Mouse (Mus musculus): ENCODE data around the gene Actr1a. TPM values are rescaled to one million over a fixed set of nuclear protein-coding genes. Genes with fewer than 3 reads are reported as not detected.

The Actr1a gene
- polyA plus RNA-seq, 1 experiment = 112 TPM

- TF ChIP-seq POLR2A (IDR thresholded peaks at IDR 0.05; ENCODE audit: borderline replicate concordance, extremely low read depth, low read depth, low read length) (no peak; the same call in 1 of the 2 replicates), CTCF (IDR thresholded peaks at IDR 0.05; ENCODE audit: insufficient read depth, low read length) (no peak)
- Histone ChIP-seq H3K4me1 (ENCODE audit: control insufficient read depth, insufficient read depth, low read length) (peaks cover 5% of the 10 kb centered on the region), H3K4me3 (replicated peaks; ENCODE audit: extremely low read depth, low read depth, low read length) (peak overlapping the region; percentile 66)
- DNase-seq = no peak
- WGBS = 25% methylated on average over 14 of the region's 14 CpGs
Observed at GRCm38 (mm10) chr19:46347936-46348668, 47.4 kb downstream of the Actr1a start.

- 100% methylated on average over 1 of the region's 1 CpGs for WGBS
- no peak overlapping the region for H3K4me3 ChIP-seq (replicated peaks; ENCODE audit: extremely low read depth, low read depth, low read length)
- H3K4me1 ChIP-seq (ENCODE audit: control insufficient read depth, insufficient read depth, low read length) = peaks cover 5% of the 10 kb centered on the region
- TF ChIP-seq CTCF (IDR thresholded peaks at IDR 0.05; ENCODE audit: insufficient read depth, low read length) = no peak
- TF ChIP-seq POLR2A (IDR thresholded peaks at IDR 0.05; ENCODE audit: borderline replicate concordance, extremely low read depth, low read depth, low read length) = no peak
- no peak for DNase-seq
Observed at GRCm38 (mm10) chr19:46347146-46347545, 48.4 kb downstream of the Actr1a start.

GRCm38 (mm10) chr19:46344710-46345419 is 50.7 kb downstream of the Actr1a start:
- DNase-seq = no peak
- peaks cover 5% of the 10 kb centered on the region for H3K4me1 ChIP-seq (ENCODE audit: control insufficient read depth, insufficient read depth, low read length)
- H3K4me3 ChIP-seq (replicated peaks; ENCODE audit: extremely low read depth, low read depth, low read length) = no peak overlapping the region
- 40% methylated on average over 7 of the region's 7 CpGs for WGBS
- no peak for TF ChIP-seq POLR2A (IDR thresholded peaks at IDR 0.05; ENCODE audit: borderline replicate concordance, extremely low read depth, low read depth, low read length)
- no peak for TF ChIP-seq CTCF (IDR thresholded peaks at IDR 0.05; ENCODE audit: insufficient read depth, low read length)

DNA sequence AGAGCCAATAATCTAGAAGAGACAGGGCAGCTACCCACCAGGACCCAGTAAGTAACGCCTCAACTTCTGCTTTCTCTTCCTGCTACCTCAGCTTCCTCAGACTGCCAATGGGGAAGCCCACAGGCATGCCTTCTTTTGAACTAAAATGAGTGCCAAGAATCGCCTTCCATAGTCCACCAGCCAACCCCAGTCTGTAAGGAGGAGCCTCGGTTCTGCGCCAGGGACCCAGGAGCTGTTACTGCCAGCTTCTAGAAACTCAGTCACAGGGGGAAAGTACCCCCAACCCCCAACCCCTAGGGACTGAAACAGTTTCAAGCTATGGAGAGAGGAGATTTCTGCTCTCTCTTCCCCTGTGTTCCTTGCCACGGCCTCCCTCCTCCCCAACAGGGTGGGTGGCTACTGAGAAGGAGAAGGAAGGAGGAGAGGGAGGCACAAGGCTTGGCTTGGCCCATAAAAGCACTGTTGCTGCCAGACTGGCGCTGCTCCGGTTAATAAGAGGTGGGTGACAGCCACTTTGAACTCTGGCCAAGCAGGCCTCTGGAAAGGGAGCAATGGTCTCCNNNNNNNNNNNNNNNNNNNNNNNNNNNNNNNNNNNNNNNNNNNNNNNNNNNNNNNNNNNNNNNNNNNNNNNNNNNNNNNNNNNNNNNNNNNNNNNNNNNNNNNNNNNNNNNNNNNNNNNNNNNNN is 56.1 kb downstream of the Actr1a start:
- Histone ChIP-seq H3K4me1 (ENCODE audit: control insufficient read depth, insufficient read depth, low read length) (peaks cover 11% of the 10 kb centered on the region; the same call in 1 of the 2 replicates), H3K4me3 (replicated peaks; ENCODE audit: extremely low read depth, low read depth, low read length) (no peak overlapping the region)
- peak; percentile 71 for DNase-seq
- 36% methylated on average over 7 of the region's 7 CpGs for WGBS
- TF ChIP-seq CTCF (IDR thresholded peaks at IDR 0.05; ENCODE audit: insufficient read depth, low read length) (no peak), POLR2A (IDR thresholded peaks at IDR 0.05; ENCODE audit: borderline replicate concordance, extremely low read depth, low read depth, low read length) (no peak)

DNA sequence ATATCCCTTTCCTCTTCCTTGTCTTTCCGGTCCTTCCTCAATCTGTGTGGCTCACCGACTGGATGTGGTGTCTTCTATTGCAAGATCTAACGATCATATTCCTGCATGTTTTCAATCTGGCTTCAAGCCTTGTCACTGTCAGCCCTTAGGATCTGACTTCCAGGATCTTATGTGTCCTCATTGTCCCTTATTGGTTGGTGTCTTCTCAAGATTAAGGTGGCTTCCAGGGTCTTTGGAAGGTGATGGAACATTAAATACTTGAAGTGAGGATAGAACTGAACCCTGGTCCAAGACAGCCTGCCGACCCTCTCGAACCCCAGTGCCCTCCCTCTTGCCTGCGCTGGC is 56.6 kb downstream of the Actr1a start:
- H3K4me1 ChIP-seq (ENCODE audit: control insufficient read depth, insufficient read depth, low read length) = peaks cover 11% of the 10 kb centered on the region; the same call in 1 of the 2 replicates
- no peak for DNase-seq
- TF ChIP-seq POLR2A (IDR thresholded peaks at IDR 0.05; ENCODE audit: borderline replicate concordance, extremely low read depth, low read depth, low read length) (no peak), CTCF (IDR thresholded peaks at IDR 0.05; ENCODE audit: insufficient read depth, low read length) (no peak)
- no peak overlapping the region for H3K4me3 ChIP-seq (replicated peaks; ENCODE audit: extremely low read depth, low read depth, low read length)
- 39% methylated on average over 6 of the region's 6 CpGs for WGBS

GRCm38 (mm10) chr19:46338331-46338936 is 57.1 kb downstream of the Actr1a start, which contains the start of gene Cuedc2:
Gene Cuedc2, minus strand, starts transcription at chr19:46338702.
- WGBS = under 1% methylated on average over 31 of the region's 31 CpGs
- TF ChIP-seq POLR2A (IDR thresholded peaks at IDR 0.05; ENCODE audit: borderline replicate concordance, extremely low read depth, low read depth, low read length) (peak; percentile 28; the same call in 1 of the 2 replicates), CTCF (IDR thresholded peaks at IDR 0.05; ENCODE audit: insufficient read depth, low read length) (no peak)
- H3K4me1 ChIP-seq (ENCODE audit: control insufficient read depth, insufficient read depth, low read length) = peaks cover 9% of the 10 kb centered on the region; the same call in 1 of the 2 replicates
- H3K4me3 ChIP-seq (replicated peaks; ENCODE audit: extremely low read depth, low read depth, low read length) = peak within 1 kb of the TSS; percentile 68
- DNase-seq = peak; percentile 97

- H3K4me3 ChIP-seq (replicated peaks; ENCODE audit: extremely low read depth, low read depth, low read length) = peak overlapping the region; percentile 68
- H3K4me1 ChIP-seq (ENCODE audit: control insufficient read depth, insufficient read depth, low read length) = peaks cover 9% of the 10 kb centered on the region; the same call in 1 of the 2 replicates
- DNase-seq = no peak
- 32% methylated on average over 15 of the region's 15 CpGs for WGBS
- TF ChIP-seq POLR2A (IDR thresholded peaks at IDR 0.05; ENCODE audit: borderline replicate concordance, extremely low read depth, low read depth, low read length) (no peak), CTCF (IDR thresholded peaks at IDR 0.05; ENCODE audit: insufficient read depth, low read length) (no peak)
Observed at GRCm38 (mm10) chr19:46337719-46338330, 57.7 kb downstream of the Actr1a start.

- H3K4me1 ChIP-seq (ENCODE audit: control insufficient read depth, insufficient read depth, low read length) = peaks cover 9% of the 10 kb centered on the region; the same call in 1 of the 2 replicates
- DNase-seq = no peak
- WGBS = 84% methylated on average over 3 of the region's 3 CpGs
- no peak for TF ChIP-seq CTCF (IDR thresholded peaks at IDR 0.05; ENCODE audit: insufficient read depth, low read length)
- TF ChIP-seq POLR2A (IDR thresholded peaks at IDR 0.05; ENCODE audit: borderline replicate concordance, extremely low read depth, low read depth, low read length) = no peak
- no peak overlapping the region for H3K4me3 ChIP-seq (replicated peaks; ENCODE audit: extremely low read depth, low read depth, low read length)
Observed at GRCm38 (mm10) chr19:46333906-46334305, 61.6 kb downstream of the Actr1a start.

Measured in lung, adult 2 months (tissue).